23 mouse cellular contexts compared by ENCODE assay signal in genomic region chr15:90645828-90646227, GRCm38 (mm10).
"Had no signal": no experiment of that assay in that cellular context is flagged by ENCODE, and none has a peak within 500 bp of the region (broad histone marks: within the 10 kb centered on the region; RNA-seq: fewer than 3 reads in every experiment).

No protein-coding gene starts in this region.

- H3K27ac ChIP-seq: heart, adult 2 months; heart, embryonic 13.5 days; heart, embryonic 15.5 days; hindbrain, embryonic 13.5 days; hindbrain, embryonic 15.5 days; hindbrain, postnatal 0 days; layer of hippocampus, adult 2 months; left cerebral cortex, adult 2 months; liver, embryonic 12.5 days had no signal

- H3K4me2 ChIP-seq: heart, embryonic 11.5 days; heart, embryonic 13.5 days; heart, embryonic 15.5 days; hindbrain, embryonic 13.5 days; hindbrain, embryonic 15.5 days; limb, embryonic 13.5 days; limb, embryonic 15.5 days; liver, embryonic 12.5 days had no signal

- H3K4me3 ChIP-seq: heart, adult 2 months; heart, embryonic 13.5 days; heart, embryonic 15.5 days; hindbrain, embryonic 13.5 days; hindbrain, embryonic 15.5 days; layer of hippocampus, adult 2 months; left cerebral cortex, adult 2 months; limb, embryonic 13.5 days; limb, embryonic 15.5 days; liver, embryonic 12.5 days had no signal

- H3K9ac ChIP-seq: heart, embryonic 13.5 days; heart, embryonic 15.5 days; hindbrain, embryonic 13.5 days; hindbrain, embryonic 15.5 days; limb, embryonic 13.5 days; limb, embryonic 15.5 days; liver, embryonic 12.5 days had no signal

- H3K36me3 ChIP-seq: heart, embryonic 13.5 days; heart, embryonic 15.5 days; hindbrain, embryonic 13.5 days; limb, embryonic 13.5 days; liver, embryonic 12.5 days had no signal

- ATAC-seq: liver, embryonic 12.5 days had no signal

- DNase-seq: gastrocnemius, postnatal 14 days; gastrocnemius, postnatal 36 days; heart, adult 11 months; heart, adult 2 months; heart, postnatal 14 days; heart, postnatal 36 days; kidney, adult 18-20 months; kidney, adult 8-10 months; kidney, postnatal 10 days; kidney, postnatal 25 days; kidney, postnatal 4 days; left cerebral cortex, postnatal 4 days had no signal

- H3K9me3 ChIP-seq: heart, embryonic 15.5 days; hindbrain, embryonic 15.5 days; limb, embryonic 15.5 days had no signal

- H3K4me1 ChIP-seq: heart, embryonic 15.5 days; hindbrain, embryonic 13.5 days; hindbrain, embryonic 15.5 days; liver, embryonic 12.5 days had no signal

- H3K27me3 ChIP-seq: heart, embryonic 13.5 days; heart, embryonic 15.5 days; hindbrain, embryonic 13.5 days; hindbrain, embryonic 15.5 days; limb, embryonic 13.5 days; limb, embryonic 15.5 days; liver, embryonic 12.5 days had no signal
